Mouse (Mus musculus) CH12.LX (cell line): ENCODE measurements at regions not wholly inside any gene's neighbourhood (a gene's known extent, or its start where the extent isn't known, plus 50 kb on each side); places are given as distances from the start of the nearest gene placed in this dataset.

Experiments
- DNase-seq: peaks from one replicate; pipeline ENCODE4 v3.0.0-alpha.2; 2013; ENCODE audit errors: extremely low read depth
- H3K27ac ChIP-seq: 2 replicates; pipeline ENCODE4 v1.5.1; 2012; ENCODE audit warnings: low read depth, mild to moderate bottlenecking, control low read depth, moderate library complexity; ENCODE audit not compliant: insufficient read depth
- H3K27me3 ChIP-seq: replicated peaks from 2 replicates; pipeline ENCODE3; 2012; ENCODE audit warnings: inconsistent platforms
- H3K36me3 ChIP-seq, 2 experiments: replicated peaks in 1 of 2; 2 replicates each; pipeline versions ENCODE3 to v1.6.1; 2012; ENCODE audit warnings: inconsistent platforms in 1 of 2, low read length in 1 of 2, mild to moderate bottlenecking in 1 of 2, mixed read lengths in 1 of 2, moderate library complexity in 1 of 2; ENCODE audit not compliant: control insufficient read depth in 1 of 2, insufficient read depth in 1 of 2
- H3K4me1 ChIP-seq, 2 experiments: 2 replicates each; pipeline ENCODE4 v1.6.1; 2012; ENCODE audit warnings: inconsistent platforms in 1 of 2, moderate library complexity in 1 of 2; ENCODE audit not compliant: insufficient read depth in 2 of 2, control insufficient read depth in 1 of 2
- H3K4me2 ChIP-seq: 2 replicates; pipeline ENCODE4 v1.6.1; 2012; ENCODE audit warnings: low read depth, mild to moderate bottlenecking, control low read depth; ENCODE audit not compliant: poor library complexity, insufficient read depth, severe bottlenecking
- H3K4me3 ChIP-seq, 3 experiments: fragments of 150-350 bp in 1 of 3; sonication (generic) in 1 of 3; replicated peaks in 1 of 3; 2 replicates each; pipeline versions ENCODE3 to v1.5.1; 2011 to 2012; ENCODE audit warnings: low read depth in 2 of 3, low read length in 2 of 3, mild to moderate bottlenecking in 2 of 3, moderate library complexity in 2 of 3, control low read depth in 1 of 3, improper control_type of control experiment in 1 of 3, inconsistent platforms in 1 of 3, mixed read lengths in 1 of 3; ENCODE audit not compliant: poor library complexity in 1 of 3
- H3K79me2 ChIP-seq: replicated peaks from 2 replicates; pipeline ENCODE4 v1.6.1; 2012; ENCODE audit warnings: mild to moderate bottlenecking, moderate library complexity; ENCODE audit not compliant: control insufficient read depth, poor library complexity, insufficient read depth, severe bottlenecking; ENCODE audit errors: extremely low read depth
- H3K9ac ChIP-seq: 2 replicates; pipeline ENCODE4 v1.6.1; 2012; ENCODE audit warnings: low read depth, mild to moderate bottlenecking, control low read depth, moderate library complexity; ENCODE audit not compliant: insufficient read depth
- H3K9me3 ChIP-seq: replicated peaks from 2 replicates; pipeline ENCODE3; 2012; ENCODE audit warnings: low read length, inconsistent platforms, mixed read lengths
- CHD1 ChIP-seq: IDR thresholded peaks from 2 replicates; pipeline ENCODE4 v1.6.1; 2012; ENCODE audit warnings: low read depth, low read length, improper control_type of control experiment, inconsistent platforms
- CTCF ChIP-seq, 2 experiments: IDR thresholded peaks in 1 of 2; conservative IDR thresholded peaks in 1 of 2; 2 replicates each; pipeline ENCODE4 v1.5.1; 2011 to 2012; ENCODE audit warnings: low read depth in 2 of 2, low read length in 2 of 2, improper control_type of control experiment in 1 of 2, inconsistent platforms in 1 of 2, mild to moderate bottlenecking in 1 of 2, moderate library complexity in 1 of 2
- E2F4 ChIP-seq: IDR thresholded peaks from 2 replicates; pipeline ENCODE4 v1.6.1; 2011; ENCODE audit warnings: low read depth, low read length, improper control_type of control experiment; ENCODE audit not compliant: insufficient replicate concordance
- HCFC1 ChIP-seq: IDR thresholded peaks from 2 replicates; pipeline ENCODE4 v1.6.1; 2012; ENCODE audit warnings: low read depth, mild to moderate bottlenecking, inconsistent platforms, low read length, improper control_type of control experiment
- JUND ChIP-seq: conservative IDR thresholded peaks from 2 replicates; pipeline ENCODE4 v1.6.1; 2011; ENCODE audit warnings: low read depth, low read length, improper control_type of control experiment
- MAZ ChIP-seq: IDR thresholded peaks from 2 replicates; pipeline ENCODE4 v1.6.1; 2012; ENCODE audit warnings: low read depth, mild to moderate bottlenecking, inconsistent platforms, low read length, improper control_type of control experiment, moderate library complexity
- MXI1 ChIP-seq: IDR thresholded peaks from 2 replicates; pipeline ENCODE4 v1.6.1; 2011; ENCODE audit warnings: mild to moderate bottlenecking, low read depth, low read length, improper control_type of control experiment
- NRF1 ChIP-seq: IDR thresholded peaks from 2 replicates; pipeline ENCODE4 v1.6.1; 2014; ENCODE audit warnings: low read depth, mild to moderate bottlenecking, inconsistent platforms, low read length, improper control_type of control experiment, moderate library complexity
- POLR2A ChIP-seq: IDR thresholded peaks from 2 replicates; pipeline ENCODE4 v1.6.1; 2011; ENCODE audit warnings: low read depth, mild to moderate bottlenecking, improper control_type of control experiment, low read length
- RCOR1 ChIP-seq: conservative IDR thresholded peaks from 2 replicates; pipeline ENCODE4 v1.6.1; 2012; ENCODE audit warnings: low read depth, mild to moderate bottlenecking, inconsistent platforms, low read length, improper control_type of control experiment
- UBTF ChIP-seq: IDR thresholded peaks from 2 replicates; pipeline ENCODE4 v1.6.1; 2012; ENCODE audit warnings: low read depth, mild to moderate bottlenecking, inconsistent platforms, low read length, improper control_type of control experiment, moderate library complexity
- dilution Hi-C: fragments of 300-500 bp; cut with MboI; formaldehyde crosslinking; loops from 2 replicates; pipeline ENCODE4 v1.14.3; 2020; ENCODE audit warnings: low sequenced_read_pairs; ENCODE audit not compliant: extremely low pct_unique_long_range_greater_than_20kb, extremely low pct_ligation_motif_present
- in situ Hi-C: fragments of 300-500 bp; cut with MboI; formaldehyde crosslinking; loops from 3 replicates; pipeline ENCODE4 v1.14.3; 2019; ENCODE audit warnings: low sequenced_read_pairs, low pct_ligation_motif_present, low pct_unique_long_range_greater_than_20kb, mixed read lengths

- DNase-seq: no peak
- in situ Hi-C loops: no loop called here
- Histone ChIP-seq H3K4me2 (no peak overlapping the region), H3K36me3 (no peaks in the 10 kb centered on the region), H3K9me3 (no peaks in the 10 kb centered on the region), H3K79me2 (no peaks in the 10 kb centered on the region), H3K27me3 (no peaks in the 10 kb centered on the region), H3K9ac (no peak overlapping the region), H3K4me1 (peaks cover 3 to 8% of the 10 kb centered on the region in 2 experiments), H3K27ac (no peak overlapping the region), H3K4me3 (no peak overlapping the region)
- TF ChIP-seq POLR2A (no peak), MAZ (no peak), HCFC1 (no peak), NRF1 (no peak)
- dilution Hi-C loops: no loop called here
Observed at GRCm38 (mm10) chr17:63607021-63607751, 107.4 kb upstream of the Fbxl17 start.

GRCm38 (mm10) chr17:63622726-63623125, 122.9 kb upstream of the Fbxl17 start:
- H3K9ac ChIP-seq: no peak overlapping the region
- in situ Hi-C loops (no loop called here), dilution Hi-C loops (no loop called here)

DNA sequence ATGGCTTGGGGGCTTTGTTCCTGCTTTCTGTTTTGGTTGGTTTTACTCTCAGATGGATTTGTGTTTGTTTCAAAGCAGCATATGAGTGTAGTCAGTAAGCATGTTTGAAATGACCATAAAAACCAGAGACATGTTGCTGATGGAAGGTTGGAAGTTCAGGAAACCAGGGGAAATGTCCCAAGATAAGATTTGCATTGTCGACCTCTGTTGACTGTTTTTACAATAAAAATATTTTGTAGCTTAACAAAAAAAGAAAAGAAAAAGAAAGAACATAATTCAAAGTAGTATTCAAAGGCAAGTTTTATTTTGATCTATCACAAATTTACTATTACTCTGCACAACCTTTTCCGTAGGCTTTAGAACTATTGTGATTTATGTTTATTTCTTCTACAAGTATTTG, 137.8 kb upstream of the Fbxl17 start:
- Histone ChIP-seq H3K4me3 (no peak overlapping the region), H3K27ac (no peak overlapping the region), H3K4me2 (no peak overlapping the region), H3K4me1 (no peaks in the 10 kb centered on the region), H3K9ac (no peak overlapping the region), H3K79me2 (no peaks in the 10 kb centered on the region), H3K9me3 (no peaks in the 10 kb centered on the region), H3K36me3 (no peaks in the 10 kb centered on the region), H3K27me3 (no peaks in the 10 kb centered on the region)
- no peak for DNase-seq
- no peak for TF ChIP-seq HCFC1
- no peak for TF ChIP-seq CTCF (conservative IDR thresholded peaks at IDR 0.05 in 1 of 2, IDR thresholded peaks at IDR 0.05 in 1 of 2; ENCODE audit: low read depth in 2 of 2, low read length in 2 of 2)
- TF ChIP-seq E2F4: no peak
- TF ChIP-seq CHD1: no peak
- TF ChIP-seq UBTF: no peak
- in situ Hi-C loops (no loop called here), dilution Hi-C loops (no loop called here)

More at GRCm38 (mm10) chr17:63622726-63623125, 122.9 kb upstream of the Fbxl17 start:
- TF ChIP-seq HCFC1 (no peak), JUND (no peak), E2F4 (no peak), MXI1 (no peak), RCOR1 (no peak)
- H3K27me3 ChIP-seq: no peaks in the 10 kb centered on the region
- H3K9me3 ChIP-seq: no peaks in the 10 kb centered on the region
- H3K4me1 ChIP-seq: peaks cover 0 to 4% of the 10 kb centered on the region in 2 experiments; a peak in 1 of 4 replicates
- DNase-seq: no peak
- no peaks in the 10 kb centered on the region for H3K79me2 ChIP-seq
- H3K4me3 ChIP-seq: no peak overlapping the region
- no peaks in the 10 kb centered on the region for H3K36me3 ChIP-seq
- H3K27ac ChIP-seq: no peak overlapping the region
- H3K4me2 ChIP-seq: 0 out of 2 replicates have a peak overlapping the region, but pooled peaks have one; percentile 57
